Mouse (Mus musculus) limb, embryonic 12.5 days (tissue): Measurements from ENCODE around the gene Sult5a1. TPM values are rescaled to one million over a fixed set of nuclear protein-coding genes. Genes with fewer than 3 reads are reported as not detected.
"Not testable (repeated sequence)": the region's sequence is repeated elsewhere in the genome, so short reads cannot be mapped to it uniquely, and the experiment has no call there.

Experiments
- ATAC-seq: fragments of 200-750 bp; cut with Nextera tagmentation; 2 replicates; pipeline ENCODE4 v1.8.0; 2017; ENCODE audit warnings: low read depth, moderate TSS enrichment; ENCODE audit not compliant: insufficient number of reproducible peaks, insufficient read depth, low FRiP score, low TSS enrichment
- H3K27ac ChIP-seq: fragments of 300-500 bp; sonication (generic); 2 replicates; pipeline ENCODE4 v1.5.1; 2016; ENCODE audit warnings: mild to moderate bottlenecking, moderate library complexity
- H3K27me3 ChIP-seq: fragments of 300-500 bp; sonication (generic); 2 replicates; pipeline ENCODE4 v1.6.1; 2016; ENCODE audit warnings: mild to moderate bottlenecking, moderate library complexity
- H3K36me3 ChIP-seq: fragments of 300-500 bp; sonication (generic); 2 replicates; pipeline ENCODE4 v1.6.1; 2016; ENCODE audit warnings: mild to moderate bottlenecking, moderate library complexity
- H3K4me1 ChIP-seq: fragments of 300-500 bp; sonication (generic); replicated peaks from 2 replicates; pipeline ENCODE4 v1.6.1; 2016
- H3K4me2 ChIP-seq: fragments of 300-500 bp; sonication (generic); 2 replicates; pipeline ENCODE4 v1.6.1; 2016; ENCODE audit warnings: mild to moderate bottlenecking, moderate library complexity
- H3K4me3 ChIP-seq: fragments of 300-500 bp; sonication (generic); replicated peaks from 2 replicates; pipeline ENCODE4 v1.5.1; 2016; ENCODE audit warnings: mild to moderate bottlenecking
- H3K9ac ChIP-seq: fragments of 300-500 bp; sonication (generic); replicated peaks from 2 replicates; pipeline ENCODE4 v1.6.1; 2016; ENCODE audit warnings: mild to moderate bottlenecking, moderate library complexity
- H3K9me3 ChIP-seq: fragments of 300-500 bp; sonication (generic); 2 replicates; pipeline ENCODE4 v1.6.1; 2016; ENCODE audit warnings: mild to moderate bottlenecking, moderate library complexity
- WGBS: fragments of 180-500 bp; shearing (Covaris S2); methylation state at CpG from one replicate; pipeline ENCODE4 v1.1.7; 2016; 5-methylcytosine and 5-hydroxymethylcytosine counted together
- polyA plus RNA-seq: library from polyadenylated mRNA; unstranded; fragments of >200 nt; fragmentation: Nextera tagmentation; extraction: Ambion mirVana; gene quantifications from 2 replicates; pipeline ENCODE4 v1.2.1, GENCODE M21; 2016

The Sult5a1 gene
- polyA plus RNA-seq, 1 experiment from 2014 or later, result 15.9 TPM

DNA sequence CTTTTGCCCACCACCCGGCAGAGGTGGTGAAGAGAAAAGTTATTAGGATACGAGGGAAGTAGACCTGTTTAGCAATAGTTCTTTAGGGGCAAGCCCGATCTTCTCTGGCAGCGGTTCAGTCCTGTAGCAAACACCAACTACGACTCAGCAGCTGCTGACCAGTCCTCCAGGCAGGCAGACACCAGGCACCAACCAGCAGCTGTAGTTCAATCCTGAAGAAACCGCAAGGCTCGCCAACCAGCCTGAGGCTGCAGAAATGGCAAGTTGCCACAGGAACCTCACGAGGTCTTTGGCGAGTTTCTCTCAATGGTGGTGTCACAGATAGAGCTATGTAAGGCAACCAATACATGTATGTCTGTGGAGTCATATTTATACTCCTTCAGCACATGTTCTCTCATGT, 45.2 kb downstream of the Sult5a1 start:
- H3K27ac ChIP-seq, result no peak overlapping the region
- no peaks in the 10 kb centered on the region for H3K36me3 ChIP-seq
- 83% methylated on average over 9 of the region's 9 CpGs for WGBS
- peaks cover 27% of the 10 kb centered on the region for H3K27me3 ChIP-seq
- no peak overlapping the region for H3K4me2 ChIP-seq
- H3K9ac ChIP-seq, result no peak overlapping the region
- H3K9me3 ChIP-seq, result no peaks in the 10 kb centered on the region
- no peak overlapping the region for H3K4me3 ChIP-seq
- ATAC-seq, result no peak
- H3K4me1 ChIP-seq, result peaks cover 16% of the 10 kb centered on the region

DNA sequence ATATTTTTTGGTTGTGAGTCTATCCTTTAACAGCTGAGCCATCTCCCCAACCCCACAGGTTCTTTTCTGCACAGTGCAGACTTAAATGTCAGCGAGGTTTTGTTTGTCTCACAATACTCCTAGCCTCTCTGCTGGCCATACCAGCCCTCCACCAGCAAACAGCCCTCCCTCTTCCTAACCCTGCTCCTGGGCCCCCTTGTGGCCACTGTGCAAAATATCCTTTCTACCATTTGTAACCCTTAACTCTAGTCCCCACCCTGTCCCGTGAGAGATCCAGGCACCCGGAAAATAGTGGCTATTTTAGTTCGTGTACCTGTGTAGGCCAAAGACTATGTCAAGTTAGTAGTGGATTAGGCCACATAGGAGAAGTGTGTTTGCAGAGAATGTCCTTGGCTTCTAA, 47.5 kb downstream of the Sult5a1 start:
- Histone ChIP-seq H3K4me1 (0 out of 2 replicates have a peak, but pooled peaks cover 3% of the 10 kb centered on the region), H3K9ac (no peak overlapping the region), H3K27me3 (peaks cover 5% of the 10 kb centered on the region), H3K9me3 (no peaks in the 10 kb centered on the region), H3K36me3 (peaks cover 2% of the 10 kb centered on the region), H3K4me2 (no peak overlapping the region), H3K27ac (no peak overlapping the region), H3K4me3 (no peak overlapping the region)
- WGBS, result 18% methylated on average over 4 of the region's 4 CpGs
- 0 out of 2 replicates have a peak, but pooled peaks have one; percentile 28 for ATAC-seq

GRCm38 (mm10) chr8:123108953-123109352, 49.2 kb downstream of the Sult5a1 start:
- Histone ChIP-seq H3K27me3 (no peaks in the 10 kb centered on the region), H3K9me3 (no peaks in the 10 kb centered on the region), H3K36me3 (peaks cover 19% of the 10 kb centered on the region), H3K27ac (no peak overlapping the region), H3K9ac (no peak overlapping the region), H3K4me3 (no peak overlapping the region), H3K4me1 (peaks cover 4% of the 10 kb centered on the region; the same call in 1 of the 2 replicates), H3K4me2 (no peak overlapping the region)
- no peak for ATAC-seq
- WGBS, result 82% methylated on average over 5 of the region's 5 CpGs

DNA sequence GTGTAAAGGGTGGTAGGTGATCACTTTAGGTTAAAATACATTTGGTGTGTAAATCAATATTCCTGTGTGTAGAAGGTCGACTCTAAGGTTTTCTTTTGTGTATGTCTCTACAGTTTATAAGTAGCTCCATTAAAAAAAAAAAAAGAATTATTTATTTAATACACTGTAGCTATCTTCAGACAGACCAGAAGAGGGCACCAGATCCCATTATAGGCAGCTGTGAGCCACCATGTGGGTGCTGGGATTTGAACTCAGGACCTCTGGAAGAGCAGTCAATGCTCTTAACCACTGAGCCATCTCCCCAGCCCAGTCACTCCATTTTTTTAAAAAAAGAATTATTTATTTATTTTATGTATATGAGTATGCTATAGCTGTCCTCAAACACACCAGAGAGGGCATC, 50.1 kb downstream of the Sult5a1 start:
- Histone ChIP-seq H3K27me3 (no peaks in the 10 kb centered on the region), H3K4me2 (no peak overlapping the region), H3K4me3 (no peak overlapping the region), H3K36me3 (peaks cover 28% of the 10 kb centered on the region), H3K9ac (no peak overlapping the region), H3K9me3 (no peaks in the 10 kb centered on the region), H3K4me1 (peaks cover 13% of the 10 kb centered on the region), H3K27ac (no peak overlapping the region)
- WGBS, result 77% methylated on average over 1 of the region's 1 CpGs
- ATAC-seq, result no peak

DNA sequence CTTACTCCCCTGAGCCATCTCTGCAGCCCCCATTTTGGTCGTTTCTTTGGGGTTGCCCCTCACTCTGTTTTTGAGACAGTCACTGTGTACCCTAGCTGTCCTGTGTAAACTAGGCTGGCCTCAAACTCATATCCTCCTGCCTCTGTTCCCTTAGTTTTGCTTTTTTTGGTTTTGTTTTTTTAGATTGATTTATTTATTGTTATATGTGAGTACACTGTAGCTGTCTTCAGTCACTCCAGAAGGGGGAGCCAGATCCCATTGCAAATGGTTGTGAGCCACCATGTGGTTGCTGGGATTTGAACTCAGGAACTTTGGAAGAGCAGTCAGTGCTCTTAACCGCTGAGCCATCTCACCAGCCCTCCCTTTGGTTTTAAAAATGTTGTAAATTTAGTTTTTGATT, 51.6 kb downstream of the Sult5a1 start:
- H3K4me1 ChIP-seq, result peaks cover 15% of the 10 kb centered on the region
- WGBS, result 58% methylated on average over 2 of the region's 2 CpGs
- H3K27me3 ChIP-seq, result no peaks in the 10 kb centered on the region
- no peak for ATAC-seq
- no peaks in the 10 kb centered on the region for H3K9me3 ChIP-seq
- H3K4me2 ChIP-seq, result no peak overlapping the region
- H3K4me3 ChIP-seq, result no peak overlapping the region
- H3K9ac ChIP-seq, result no peak overlapping the region
- H3K27ac ChIP-seq, result no peak overlapping the region
- H3K36me3 ChIP-seq, result peaks cover 28% of the 10 kb centered on the region

GRCm38 (mm10) chr8:123105553-123106326, 52.4 kb downstream of the Sult5a1 start:
- ATAC-seq, result no peak
- H3K27ac ChIP-seq, result no peak overlapping the region
- H3K4me1 ChIP-seq, result peaks cover 13% of the 10 kb centered on the region
- H3K9ac ChIP-seq, result no peak overlapping the region
- WGBS, result 72% methylated on average over 5 of the region's 5 CpGs
- no peak overlapping the region for H3K4me3 ChIP-seq
- peaks cover 28% of the 10 kb centered on the region for H3K36me3 ChIP-seq
- H3K9me3 ChIP-seq, result no peaks in the 10 kb centered on the region
- no peak overlapping the region for H3K4me2 ChIP-seq
- no peaks in the 10 kb centered on the region for H3K27me3 ChIP-seq

DNA sequence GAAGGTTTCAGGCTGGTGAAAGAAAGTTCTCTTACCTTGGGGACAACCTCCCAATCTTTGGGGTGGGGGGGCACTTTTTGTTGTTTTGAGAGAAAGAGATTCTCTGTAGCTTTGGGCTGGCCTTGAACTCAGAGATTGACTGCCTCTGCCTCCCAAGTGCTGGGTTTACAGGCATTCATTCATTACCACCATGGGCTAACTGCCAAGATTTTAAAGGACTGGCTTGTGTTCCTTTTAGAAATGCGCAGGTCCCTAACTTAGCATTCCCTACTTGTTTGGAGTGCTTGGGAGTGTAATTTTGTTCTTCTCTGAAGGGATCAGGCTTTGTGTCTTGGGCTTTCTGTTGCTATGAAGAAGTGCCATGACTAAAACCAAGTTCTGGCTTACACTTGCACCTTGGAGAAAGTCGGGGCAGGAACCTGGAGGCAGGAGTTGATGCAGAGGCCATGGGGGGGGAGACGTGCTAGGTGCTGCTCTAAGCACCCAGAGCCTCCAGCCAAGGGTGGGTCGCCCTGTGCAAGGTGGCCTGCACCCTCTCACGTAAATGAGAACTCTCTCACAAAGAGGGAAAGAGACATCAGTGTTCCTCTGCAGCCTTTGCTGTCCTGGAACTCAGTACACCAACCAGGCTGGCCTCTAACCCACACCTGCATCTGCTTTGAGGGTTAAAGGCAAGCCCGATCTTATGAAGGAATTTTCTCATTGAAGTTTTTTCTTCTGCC, 53.9 kb downstream of the Sult5a1 start:
- Histone ChIP-seq H3K4me2 (peak overlapping the region; percentile 92), H3K9me3 (no peaks in the 10 kb centered on the region), H3K36me3 (peaks cover 28% of the 10 kb centered on the region), H3K27ac (no peak overlapping the region), H3K9ac (peak overlapping the region; percentile 96; the same call in 1 of the 2 replicates), H3K27me3 (no peaks in the 10 kb centered on the region), H3K4me3 (peak overlapping the region; percentile 78), H3K4me1 (peaks cover 12% of the 10 kb centered on the region)
- 84% methylated on average over 6 of the region's 6 CpGs for WGBS
- no peak for ATAC-seq

- WGBS, result 18% methylated on average over 15 of the region's 15 CpGs
- peaks cover 12% of the 10 kb centered on the region for H3K4me1 ChIP-seq
- H3K9ac ChIP-seq, result peak overlapping the region; percentile 96
- peak overlapping the region; percentile 97 for H3K27ac ChIP-seq
- ATAC-seq, result no peak
- peaks cover 32% of the 10 kb centered on the region for H3K36me3 ChIP-seq
- H3K27me3 ChIP-seq, result no peaks in the 10 kb centered on the region
- peak overlapping the region; percentile 78 for H3K4me3 ChIP-seq
- H3K9me3 ChIP-seq, result no peaks in the 10 kb centered on the region
- H3K4me2 ChIP-seq, result peak overlapping the region; percentile 92
Measured at GRCm38 (mm10) chr8:123103285-123103684, 54.8 kb downstream of the Sult5a1 start.

GRCm38 (mm10) chr8:123102855-123103254, 55.3 kb downstream of the Sult5a1 start:
- peak overlapping the region; percentile 78 for H3K4me3 ChIP-seq
- H3K27ac ChIP-seq, result peak overlapping the region; percentile 97
- not testable (repeated sequence) for H3K9me3 ChIP-seq, ATAC-seq, H3K27me3 ChIP-seq
- H3K36me3 ChIP-seq, result peaks cover 36% of the 10 kb centered on the region
- peak overlapping the region; percentile 92 for H3K4me2 ChIP-seq
- 3% methylated on average over 26 of the region's 26 CpGs for WGBS
- H3K4me1 ChIP-seq, result peaks cover 12% of the 10 kb centered on the region
- peak overlapping the region; percentile 96 for H3K9ac ChIP-seq

DNA sequence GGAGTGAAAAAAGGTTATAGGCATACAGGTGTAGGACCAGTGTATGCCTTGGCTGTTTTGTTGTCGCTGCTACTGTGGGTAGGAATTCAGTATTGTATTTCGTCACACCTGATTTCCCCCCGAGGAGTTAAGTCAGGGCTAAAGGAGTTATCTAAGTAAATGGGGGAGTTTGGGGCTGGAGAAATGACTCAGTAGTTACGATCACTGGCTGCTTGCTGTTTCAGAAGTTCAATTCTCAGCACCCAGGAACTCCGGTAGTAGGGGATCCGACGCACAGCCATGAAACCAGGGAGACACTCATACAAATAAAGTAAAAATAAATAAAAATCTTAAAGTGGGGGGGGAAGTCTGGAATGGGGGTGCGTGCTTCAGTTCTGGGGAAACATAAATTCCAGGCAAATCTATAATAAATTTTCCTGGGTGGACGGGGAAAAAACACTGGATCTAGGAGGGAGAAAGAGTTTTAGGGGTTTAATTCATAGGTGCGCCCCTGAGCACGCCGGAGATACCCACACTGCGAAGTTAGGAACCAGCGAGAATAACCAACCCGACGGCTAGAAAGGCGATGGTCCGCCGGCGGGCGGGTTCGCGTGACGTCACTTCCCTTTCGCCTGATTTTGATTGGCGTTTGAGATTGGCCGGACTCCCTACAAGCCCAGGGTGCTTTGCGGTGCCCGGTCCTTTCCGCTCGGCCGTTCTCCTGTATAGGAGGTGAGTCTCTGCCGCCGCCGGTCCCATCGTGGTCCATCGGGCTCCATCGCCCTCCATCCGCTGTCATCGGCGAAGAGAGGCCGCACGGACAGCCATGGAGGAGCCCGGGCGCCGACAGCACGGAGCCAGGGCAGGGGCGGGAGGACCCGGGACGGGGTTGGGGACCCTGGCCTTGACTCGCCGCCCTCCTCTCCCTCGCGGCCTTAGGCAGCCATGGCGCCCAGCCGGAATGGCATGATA, 56.1 kb downstream of the Sult5a1 start, which contains the start of gene Rpl13:
TSS of gene Rpl13 (plus strand) at position 616 of the 951 bp plus-strand sequence.
- no peaks in the 10 kb centered on the region for H3K27me3 ChIP-seq
- H3K4me2 ChIP-seq, result peak within 1 kb of the TSS; percentile 92
- peak within 1 kb of the TSS; percentile 78 for H3K4me3 ChIP-seq
- peak; percentile 94 for ATAC-seq
- no peaks in the 10 kb centered on the region for H3K9me3 ChIP-seq
- WGBS, result 2% methylated on average over 55 of the region's 56 CpGs
- peaks cover 12% of the 10 kb centered on the region for H3K4me1 ChIP-seq
- H3K27ac ChIP-seq, result peak within 1 kb of the TSS; percentile 97
- peak within 1 kb of the TSS; percentile 96 for H3K9ac ChIP-seq
- H3K36me3 ChIP-seq, result peaks cover 44% of the 10 kb centered on the region
